Mouse (Mus musculus) thymus, postnatal 36 days (tissue): ENCODE data around the gene Pde1a.

Experiments used
- DNase-seq, 2 experiments: peaks; one replicate each; pipeline ENCODE4 v3.0.0; 2022; ENCODE audit warnings: mixed read lengths in 2 of 2

Pde1a gene

DNA sequence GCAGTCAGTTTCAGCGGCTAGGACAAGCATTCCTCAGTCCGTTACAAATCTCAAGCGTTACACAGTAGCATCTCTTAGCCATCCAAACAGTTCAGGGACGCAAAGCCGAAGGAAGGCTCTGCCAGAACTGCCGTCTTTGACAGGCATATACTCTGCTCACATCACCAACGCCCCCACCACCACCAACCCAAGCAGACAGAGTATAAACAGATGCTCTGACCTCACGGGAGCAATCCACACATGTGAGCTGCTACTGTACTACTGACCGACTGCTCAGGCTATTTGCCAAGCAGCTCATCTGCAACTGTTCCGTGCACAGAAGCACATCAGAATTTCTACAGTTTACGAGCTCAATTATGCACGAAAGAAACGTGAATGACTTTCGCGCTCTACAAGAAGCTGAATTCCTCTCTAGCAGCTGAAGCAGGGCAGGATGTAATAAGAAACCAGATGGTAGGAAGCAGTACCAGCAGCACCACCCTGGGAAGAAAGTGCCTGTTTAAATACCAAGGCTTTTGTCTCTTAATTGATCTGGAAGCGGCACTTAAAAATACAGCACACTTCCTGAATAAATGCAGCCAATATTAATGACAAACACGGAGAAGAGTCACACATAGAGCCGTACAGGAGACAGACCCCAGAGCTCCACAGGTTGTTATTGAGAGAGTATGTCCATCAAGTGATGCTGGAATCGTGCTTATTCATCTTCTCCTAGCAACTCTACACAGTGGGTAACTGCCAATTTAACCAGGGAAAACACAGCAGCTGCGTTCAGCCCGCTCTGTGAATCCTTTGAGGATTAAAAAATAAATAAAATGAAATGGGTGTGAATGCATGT lies at the start of gene Pde1a:
Pde1a (minus strand) TSS at position 598 of the 838 bp plus-strand sequence.
- DNase-seq: no peak

DNA sequence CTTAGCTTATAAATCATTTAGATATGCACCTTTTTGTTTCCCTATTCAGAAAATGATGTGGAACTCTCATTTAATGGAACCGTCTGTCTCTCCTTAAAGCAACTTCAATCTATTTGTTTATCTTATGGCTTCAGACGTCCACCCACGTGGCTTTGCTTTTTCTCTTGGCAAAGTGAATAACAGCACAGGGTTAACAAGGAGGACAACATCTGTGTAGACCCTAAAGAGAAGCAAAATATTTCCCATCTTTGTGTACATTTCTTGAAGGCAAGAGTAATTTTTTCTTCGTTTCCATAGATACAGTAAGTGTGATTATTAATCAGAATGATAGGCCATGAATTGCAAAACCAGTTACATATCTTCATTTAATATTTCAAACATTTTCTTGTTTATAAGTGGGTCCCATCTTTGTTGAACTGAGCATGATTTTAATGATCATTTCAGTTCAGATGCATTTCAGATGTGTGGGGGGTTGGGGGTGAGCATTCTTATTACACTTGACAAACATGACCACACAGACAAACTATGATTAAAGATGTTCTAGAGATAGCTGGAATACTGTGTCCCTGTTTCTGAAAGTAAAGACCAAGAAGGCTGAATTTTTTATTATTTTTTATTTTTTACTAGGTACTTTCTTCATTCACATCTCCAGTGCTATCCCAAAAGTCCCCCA lies 49.5 kb upstream of the Pde1a start:
- no peak for DNase-seq

GRCm38 (mm10) chr2:80178154-80178553 lies 48.9 kb upstream of the Pde1a start:
- DNase-seq: no peak

- no peak for DNase-seq
These were observed 38.8 kb upstream of the Pde1a start for GRCm38 (mm10) chr2:80168103-80168502.

- no peak for DNase-seq
These were observed 29.5 kb upstream of the Pde1a start for GRCm38 (mm10) chr2:80158784-80159183.

- DNase-seq: no peak
These were observed 28.9 kb upstream of the Pde1a start for GRCm38 (mm10) chr2:80158196-80158595.

DNA sequence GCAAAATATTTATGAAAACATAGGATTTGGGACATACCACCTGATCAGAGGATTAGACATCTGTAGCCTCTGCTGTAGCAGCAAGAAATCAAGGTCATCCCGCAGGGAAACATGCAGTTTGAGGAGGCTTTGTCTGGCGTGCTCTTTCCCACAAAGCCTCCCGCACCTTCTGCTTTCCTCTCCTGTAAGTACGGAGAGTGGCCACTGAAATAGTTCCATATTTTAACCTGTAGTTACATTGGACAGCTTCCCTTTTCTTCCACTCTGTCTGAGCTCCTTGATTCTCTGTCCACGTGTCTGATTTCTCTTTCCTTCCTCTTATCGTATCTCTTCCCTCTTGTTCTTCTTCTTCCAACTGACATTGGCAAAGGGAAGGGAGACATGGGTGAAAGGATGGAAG lies 20.8 kb upstream of the Pde1a start:
- DNase-seq: no peak

DNA sequence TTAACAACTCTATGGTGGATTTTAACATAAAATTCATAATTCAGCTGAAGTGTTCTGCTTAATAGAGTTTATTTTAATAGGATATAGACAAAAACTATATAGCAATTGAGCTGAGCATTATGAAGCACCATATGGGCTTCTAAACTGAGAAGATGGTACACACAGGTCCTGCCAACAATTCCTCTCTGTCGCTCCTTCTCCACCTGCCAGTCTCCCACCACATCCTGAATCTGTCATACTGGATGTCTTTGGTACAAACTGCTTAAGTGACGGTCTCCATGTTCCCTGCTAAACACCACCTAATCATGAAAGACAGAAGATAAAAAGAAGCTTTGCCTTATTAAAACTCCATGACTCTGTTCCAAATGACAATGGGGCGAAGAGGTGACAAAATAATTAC lies 20.1 kb upstream of the Pde1a start:
- DNase-seq: no peak

DNA sequence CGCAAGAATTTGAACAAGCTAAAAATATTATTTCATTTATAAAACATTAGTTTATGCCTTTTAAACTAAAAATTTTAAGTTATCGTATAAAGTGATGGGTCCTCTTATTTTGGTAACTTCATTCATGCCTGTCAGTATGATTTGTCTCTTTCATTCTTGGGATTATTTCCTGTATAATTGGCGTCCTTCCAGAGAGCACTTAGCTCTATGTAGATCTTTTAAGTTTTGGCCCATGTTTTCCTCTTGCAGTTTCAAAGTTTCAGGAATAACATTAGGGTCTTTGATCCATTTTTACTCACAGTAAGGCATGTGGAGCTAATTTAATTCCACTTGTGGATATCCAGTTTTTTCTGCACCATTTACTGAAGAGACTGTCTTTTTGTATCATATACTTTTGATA lies 5.8 kb upstream of the Pde1a start:
- DNase-seq: no peak

DNA sequence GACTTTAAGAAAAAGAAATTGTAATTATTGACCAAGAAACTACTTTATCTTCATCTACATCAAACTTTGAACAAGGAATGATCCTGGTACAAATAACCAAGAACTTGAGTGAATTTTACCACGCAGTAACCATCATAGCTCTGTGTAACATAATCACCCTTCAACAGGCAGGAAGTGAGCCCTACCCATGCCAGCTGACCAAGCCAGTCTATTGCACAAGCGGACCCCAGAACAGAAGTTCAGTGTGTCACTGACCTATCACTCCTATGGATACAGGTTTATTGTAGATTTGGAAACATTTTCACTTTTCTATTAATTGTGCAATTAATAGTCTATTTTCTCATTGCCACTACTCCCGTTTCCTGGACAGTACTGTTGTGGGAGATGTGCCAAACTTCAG lies 3.4 kb upstream of the Pde1a start:
- DNase-seq: no peak

DNA sequence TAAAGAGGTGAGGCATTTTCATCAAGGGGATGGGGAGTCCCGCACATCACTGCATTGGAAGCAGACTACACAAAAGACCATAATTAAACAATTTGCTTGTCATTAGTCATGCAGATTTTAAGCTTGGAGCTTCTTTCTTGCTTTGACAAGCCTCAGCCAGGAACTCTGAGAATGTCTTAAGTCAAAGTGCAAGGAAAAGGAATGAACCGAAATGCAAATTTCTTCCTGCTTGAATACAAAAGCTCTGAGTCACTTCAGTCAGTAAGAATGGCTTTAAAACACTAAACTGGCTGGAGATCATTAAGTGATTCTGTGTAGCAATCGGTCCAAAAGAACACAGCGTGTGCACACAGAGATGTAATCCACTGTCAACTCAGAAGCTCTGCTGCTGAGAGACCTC lies 2.6 kb downstream of the Pde1a start:
- no peak for DNase-seq

GRCm38 (mm10) chr2:80086891-80087290 lies 42.4 kb downstream of the Pde1a start:
- no peak for DNase-seq

DNA sequence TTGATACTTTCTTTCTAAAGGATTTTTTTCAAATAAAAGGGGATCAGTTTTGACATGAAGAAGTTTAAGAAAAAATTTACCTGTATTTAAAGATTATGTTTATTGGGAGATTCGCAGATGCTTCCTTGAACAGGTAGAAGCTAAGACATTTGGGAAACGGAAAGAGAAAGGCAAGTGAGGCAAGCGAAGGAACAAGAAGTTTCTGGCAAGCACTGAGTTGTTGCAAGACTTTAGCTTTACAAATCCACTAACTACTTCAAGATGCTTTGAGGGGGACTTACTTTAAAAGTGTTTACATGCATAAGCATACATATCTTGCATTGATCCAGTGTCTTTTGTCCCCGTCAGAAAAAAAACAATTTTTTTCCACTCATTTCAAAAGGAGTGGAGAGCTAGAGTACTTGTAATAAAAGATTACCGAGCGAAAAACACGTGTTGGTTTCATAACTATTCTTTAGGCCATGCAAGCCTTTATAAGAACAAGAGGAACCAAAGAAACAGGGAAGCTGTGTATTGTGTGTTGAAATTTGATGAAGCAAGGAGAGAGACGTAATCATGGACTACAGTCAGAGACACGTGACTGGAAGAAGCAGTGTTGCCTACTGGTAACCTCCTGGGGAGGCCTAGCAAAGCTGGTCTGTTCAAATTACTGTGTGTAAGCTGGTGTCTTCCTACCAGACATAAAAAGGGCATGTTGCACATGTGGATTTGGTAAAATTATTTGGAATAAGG lies 49.0 kb downstream of the Pde1a start:
- DNase-seq: no peak

DNA sequence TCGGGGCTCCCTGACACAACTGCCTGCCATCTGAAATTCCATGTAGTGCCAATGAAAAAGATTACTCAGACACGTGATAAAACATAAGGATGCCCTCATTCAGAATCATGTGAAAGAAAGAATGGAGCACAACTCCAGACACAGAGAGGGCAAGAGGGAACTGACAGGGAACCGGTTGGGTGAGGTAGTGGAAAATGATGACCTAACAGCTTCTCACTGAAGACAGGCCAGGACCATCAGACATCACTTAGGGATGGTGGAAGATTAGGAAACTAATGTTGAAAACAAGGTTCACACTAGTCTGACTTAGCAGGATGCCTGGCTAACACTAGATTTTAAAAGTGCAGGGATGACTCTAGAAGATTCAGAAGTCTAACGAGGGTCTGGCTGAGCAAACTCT lies 49.6 kb downstream of the Pde1a start:
- DNase-seq: no peak

DNA sequence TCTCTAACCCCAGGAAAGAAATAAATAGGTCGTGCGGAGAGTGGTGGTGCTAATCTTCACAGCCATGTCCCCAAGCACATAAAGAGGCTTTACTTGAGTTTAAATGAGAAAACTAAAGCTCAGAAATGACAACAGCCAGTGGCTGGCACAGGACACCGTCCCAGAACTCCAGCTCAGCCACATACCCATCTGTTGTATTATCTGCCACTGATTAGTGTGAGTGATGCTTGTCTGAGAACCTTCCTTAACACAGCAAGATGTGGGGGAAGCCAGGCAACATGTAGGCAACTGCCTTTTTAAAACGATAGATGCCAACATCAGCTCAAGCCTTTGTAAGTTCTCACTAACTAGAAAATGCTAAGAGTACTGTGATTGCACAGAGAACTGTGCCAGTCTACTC lies 52.9 kb downstream of the Pde1a start:
- no peak for DNase-seq

- DNase-seq: no peak
These were observed 54.7 kb downstream of the Pde1a start for GRCm38 (mm10) chr2:80074531-80074930.

GRCm38 (mm10) chr2:80074046-80074445 lies 55.2 kb downstream of the Pde1a start:
- no peak for DNase-seq

DNA sequence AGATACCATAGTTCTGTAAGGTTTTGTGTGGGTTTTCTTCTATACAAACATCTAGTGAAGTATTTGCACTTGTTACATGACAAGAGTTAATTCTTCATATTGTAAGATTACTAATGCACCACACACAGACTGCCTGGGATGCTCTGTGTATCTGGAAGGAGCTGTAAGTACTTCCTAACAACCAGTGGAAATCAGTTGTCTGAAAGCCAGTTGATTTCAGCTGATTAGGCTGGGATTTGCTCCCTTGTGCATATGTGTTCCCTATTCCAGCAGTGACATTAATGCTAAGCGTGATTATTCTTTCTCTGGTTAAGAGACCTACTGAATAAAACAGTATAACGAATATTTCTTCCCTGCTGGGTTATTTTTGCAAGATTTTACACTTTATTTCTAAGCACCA lies 55.8 kb downstream of the Pde1a start:
- DNase-seq: no peak

GRCm38 (mm10) chr2:80069745-80070144 lies 59.5 kb downstream of the Pde1a start:
- no peak for DNase-seq

DNA sequence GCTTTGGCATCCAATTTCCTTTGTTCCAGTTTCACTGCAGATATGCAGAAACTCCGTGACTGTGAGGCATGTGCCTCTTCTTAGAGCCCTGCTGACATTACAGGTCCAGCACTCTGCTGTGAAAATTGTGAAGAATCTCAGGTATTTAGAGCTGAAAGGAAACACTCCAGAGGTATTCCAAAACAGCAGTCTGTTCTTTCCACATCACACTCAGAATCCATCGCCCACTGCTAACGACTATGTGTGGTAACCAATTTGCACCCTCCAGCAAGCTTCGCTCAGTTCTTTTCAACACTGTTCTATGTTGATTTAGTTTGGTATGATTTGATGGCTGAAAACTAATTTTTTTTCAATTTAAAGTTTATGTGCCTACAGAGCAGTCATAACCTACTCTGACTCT lies 62.8 kb downstream of the Pde1a start:
- DNase-seq: no peak

- DNase-seq: no peak
These were observed 73.2 kb downstream of the Pde1a start for GRCm38 (mm10) chr2:80056062-80056461.

- no peak for DNase-seq
These were observed 75.2 kb downstream of the Pde1a start for GRCm38 (mm10) chr2:80054042-80054441.

GRCm38 (mm10) chr2:80046751-80047513 lies 82.3 kb downstream of the Pde1a start:
- DNase-seq: no peak
